Mouse (Mus musculus): ENCODE results near the gene Jak3.
"Not testable (repeated sequence)": the region's sequence is repeated elsewhere in the genome, so short reads cannot be mapped to it uniquely, and the experiment has no call there.

Jak3 gene

GRCm38 (mm10) chr8:71686143-71686734, 10.1 kb downstream of the Jak3 start:
- no peak for DNase-seq (ENCODE audit: extremely low read depth, low read depth, low spot score)

- no peak for DNase-seq (ENCODE audit: extremely low read depth, low read depth, low spot score)
Measured at GRCm38 (mm10) chr8:71687616-71688015, 11.5 kb downstream of the Jak3 start.

- no peak for DNase-seq (ENCODE audit: extremely low read depth, low read depth, low spot score)
Measured at GRCm38 (mm10) chr8:71689028-71689427, 12.9 kb downstream of the Jak3 start, which contains the start of gene Insl3. Insl3 (plus strand) TSS chr8:71689214.

- DNase-seq (ENCODE audit: extremely low read depth, low read depth, low spot score), result no peak
Measured at GRCm38 (mm10) chr8:71692509-71692908, 16.4 kb downstream of the Jak3 start.

GRCm38 (mm10) chr8:71693166-71694041, 17.3 kb downstream of the Jak3 start:
- no peak for DNase-seq (ENCODE audit: extremely low read depth, low read depth, low spot score)

- not testable (repeated sequence) for DNase-seq (ENCODE audit: extremely low read depth, low read depth, low spot score)
Measured at GRCm38 (mm10) chr8:71695456-71695855, 19.4 kb downstream of the Jak3 start.

- no peak for DNase-seq (ENCODE audit: extremely low read depth, low read depth, low spot score)
Measured at GRCm38 (mm10) chr8:71700493-71701269, 24.6 kb downstream of the Jak3 start.

GRCm38 (mm10) chr8:71701414-71702086, 25.5 kb downstream of the Jak3 start, which contains the start of gene B3gnt3:
B3gnt3 (minus strand) TSS chr8:71701789.
- no peak for DNase-seq (ENCODE audit: extremely low read depth, low read depth, low spot score)

- DNase-seq (ENCODE audit: extremely low read depth, low read depth, low spot score), result no peak
Measured at GRCm38 (mm10) chr8:71702087-71702432, 26.0 kb downstream of the Jak3 start.

- DNase-seq (ENCODE audit: extremely low read depth, low read depth, low spot score), result peak; percentile 13
Measured at GRCm38 (mm10) chr8:71702923-71703322, 26.8 kb downstream of the Jak3 start.

GRCm38 (mm10) chr8:71703400-71703799, 27.3 kb downstream of the Jak3 start:
- DNase-seq (ENCODE audit: extremely low read depth, low read depth, low spot score), result not testable (repeated sequence)

- DNase-seq (ENCODE audit: extremely low read depth, low read depth, low spot score), result no peak
Measured at GRCm38 (mm10) chr8:71707874-71708273, 31.8 kb downstream of the Jak3 start.

- no peak for DNase-seq (ENCODE audit: extremely low read depth, low read depth, low spot score)
Measured at GRCm38 (mm10) chr8:71709134-71709799, 33.2 kb downstream of the Jak3 start.

GRCm38 (mm10) chr8:71709800-71710446, 33.8 kb downstream of the Jak3 start:
- DNase-seq (ENCODE audit: extremely low read depth, low read depth, low spot score), result no peak

- DNase-seq (ENCODE audit: extremely low read depth, low read depth, low spot score), result no peak
Measured at GRCm38 (mm10) chr8:71711574-71711973, 35.5 kb downstream of the Jak3 start.

- DNase-seq (ENCODE audit: extremely low read depth, low read depth, low spot score), result no peak
Measured at GRCm38 (mm10) chr8:71715531-71715930, 39.4 kb downstream of the Jak3 start.

GRCm38 (mm10) chr8:71716561-71717053, 40.5 kb downstream of the Jak3 start:
- no peak for DNase-seq (ENCODE audit: extremely low read depth, low read depth, low spot score)

- no peak for DNase-seq (ENCODE audit: extremely low read depth, low read depth, low spot score)
Measured at GRCm38 (mm10) chr8:71717096-71717495, 41.0 kb downstream of the Jak3 start.

GRCm38 (mm10) chr8:71718252-71718651, 42.2 kb downstream of the Jak3 start:
- DNase-seq (ENCODE audit: extremely low read depth, low read depth, low spot score), result no peak

- no peak for DNase-seq (ENCODE audit: extremely low read depth, low read depth, low spot score)
Measured at GRCm38 (mm10) chr8:71719218-71719617, 43.1 kb downstream of the Jak3 start.
